Mouse (Mus musculus): ENCODE measurements around the gene Ccdc62.

Gene Ccdc62

DNA sequence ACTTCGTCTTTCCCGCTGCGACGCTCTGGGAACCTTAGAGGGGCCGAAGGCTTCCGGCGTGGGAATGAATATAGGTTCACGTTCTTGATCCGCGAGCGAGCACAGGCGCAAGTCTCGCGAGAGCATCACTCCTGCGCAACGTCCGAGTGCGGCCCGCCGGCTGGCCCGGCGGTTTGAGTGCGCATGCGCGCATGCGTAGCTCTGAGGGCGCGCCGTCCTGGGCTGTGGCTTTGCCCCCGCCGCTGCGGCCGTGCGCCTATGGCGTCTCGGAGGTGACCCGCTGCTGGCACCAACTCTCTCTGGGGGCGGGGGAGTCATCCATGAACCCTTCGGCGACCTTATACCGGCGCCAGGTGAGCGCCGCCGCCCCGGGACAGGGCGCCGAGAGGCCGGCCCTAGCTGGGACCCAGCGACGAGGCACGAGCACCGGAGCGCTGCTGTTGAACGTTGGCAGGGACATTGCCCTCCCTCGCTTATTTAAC lies at the start of gene Ccdc62:
Gene Ccdc62 (plus strand): TSS at position 172 of the 482 bp plus-strand sequence.
- in situ Hi-C loops (cut with MboI; ENCODE audit: unreplicated experiment in 2 of 2) = no loop called here

- in situ Hi-C loops (cut with MboI; ENCODE audit: unreplicated experiment in 2 of 2) = no loop called here
These were observed 49.7 kb upstream of the Ccdc62 start for GRCm38 (mm10) chr5:123880778-123881177.

GRCm38 (mm10) chr5:123883891-123884290 lies 46.6 kb upstream of the Ccdc62 start:
- in situ Hi-C loops (cut with MboI; ENCODE audit: unreplicated experiment in 2 of 2) = no loop called here

DNA sequence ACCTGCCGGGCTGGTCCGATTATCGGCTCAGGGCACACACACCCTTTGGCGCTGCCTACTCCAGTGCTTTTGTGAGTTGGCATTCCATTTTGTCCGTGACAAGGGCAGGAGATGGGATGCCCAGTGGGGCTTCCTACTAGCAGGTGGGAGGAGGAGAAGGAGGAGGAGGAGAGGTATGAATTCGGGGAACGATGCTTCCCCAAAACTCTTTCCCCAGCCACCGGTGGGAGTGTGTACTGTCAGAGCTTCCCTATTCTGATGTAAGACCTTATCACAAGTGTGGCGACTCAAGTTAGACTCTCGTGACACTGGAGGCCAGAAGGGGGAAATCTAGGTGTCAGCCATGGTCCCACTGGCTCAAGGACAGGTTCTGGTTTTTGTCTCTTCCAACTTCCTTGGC lies 46.1 kb upstream of the Ccdc62 start:
- in situ Hi-C loops (cut with MboI; ENCODE audit: unreplicated experiment in 2 of 2) = no loop called here

GRCm38 (mm10) chr5:123886365-123886764 lies 44.1 kb upstream of the Ccdc62 start:
- in situ Hi-C loops (cut with MboI; ENCODE audit: unreplicated experiment in 2 of 2) = no loop called here

GRCm38 (mm10) chr5:123890312-123890711 lies 40.2 kb upstream of the Ccdc62 start:
- in situ Hi-C loops (cut with MboI; ENCODE audit: unreplicated experiment in 2 of 2) = no loop called here

DNA sequence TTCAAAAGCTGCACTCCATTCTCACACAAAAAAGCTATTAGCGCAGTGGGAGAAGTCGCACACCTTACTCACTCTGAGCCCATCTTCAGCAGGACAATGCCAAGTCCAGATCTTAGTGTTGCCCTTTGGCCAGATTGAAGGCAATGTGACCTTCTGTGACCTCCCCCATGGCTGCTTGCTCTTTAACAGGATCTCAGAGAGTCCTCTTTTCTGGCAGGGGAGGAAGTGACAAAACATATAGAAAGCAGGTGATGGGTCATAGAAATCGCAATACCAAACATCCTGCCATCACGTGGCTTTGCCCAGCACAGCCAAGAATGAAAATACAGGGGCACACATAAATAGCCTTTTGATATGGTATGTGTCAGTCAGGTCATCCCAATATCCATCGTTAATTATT lies 39.5 kb upstream of the Ccdc62 start:
- in situ Hi-C loops (cut with MboI; ENCODE audit: unreplicated experiment in 2 of 2) = no loop called here

- in situ Hi-C loops (cut with MboI; ENCODE audit: unreplicated experiment in 2 of 2) = no loop called here
These were observed 38.8 kb upstream of the Ccdc62 start for GRCm38 (mm10) chr5:123891669-123892068.

DNA sequence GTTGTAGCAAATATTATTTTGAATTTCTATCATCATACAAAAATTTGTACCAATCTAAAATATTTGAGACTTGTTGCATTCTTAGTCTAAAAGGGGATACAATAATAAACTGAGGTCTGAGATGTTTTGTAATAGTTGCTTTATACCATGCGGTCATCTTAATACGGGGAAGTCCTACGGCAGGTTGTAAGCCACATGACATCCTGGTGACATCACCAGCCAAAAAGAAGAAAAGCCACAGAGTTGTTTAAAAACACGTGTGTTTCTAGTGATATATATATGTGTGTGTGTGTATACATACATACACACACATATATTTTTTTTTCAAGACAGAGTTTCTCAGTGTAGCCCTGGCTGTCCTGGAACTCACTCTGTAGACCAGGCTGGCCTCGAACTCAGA lies 37.0 kb upstream of the Ccdc62 start:
- in situ Hi-C loops (cut with MboI; ENCODE audit: unreplicated experiment in 2 of 2) = no loop called here

- in situ Hi-C loops (cut with MboI; ENCODE audit: unreplicated experiment in 2 of 2) = no loop called here
These were observed 34.1 kb upstream of the Ccdc62 start for GRCm38 (mm10) chr5:123896395-123896794.

DNA sequence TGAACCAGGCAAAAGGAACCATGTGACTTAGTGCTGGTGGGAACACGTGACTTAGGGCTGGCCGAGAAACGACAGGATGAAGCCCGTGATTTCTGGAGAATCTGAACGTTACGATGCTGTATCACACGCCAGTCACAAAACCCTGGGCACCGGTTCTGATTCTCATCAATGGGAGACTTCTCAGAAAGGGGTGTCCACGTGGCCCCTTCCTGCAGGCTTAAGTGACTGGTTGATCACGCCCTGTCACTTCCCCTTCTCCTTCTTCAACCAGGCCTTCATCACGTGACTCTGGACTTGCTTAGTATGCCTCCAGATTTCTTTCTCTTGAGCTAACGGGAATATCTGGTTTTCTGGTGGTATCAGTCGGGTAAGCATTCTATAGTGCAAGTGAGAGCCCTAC lies 33.1 kb upstream of the Ccdc62 start:
- in situ Hi-C loops (cut with MboI; ENCODE audit: unreplicated experiment in 2 of 2) = no loop called here

GRCm38 (mm10) chr5:123904059-123904672 lies 26.3 kb upstream of the Ccdc62 start:
- in situ Hi-C loops (cut with MboI; ENCODE audit: unreplicated experiment in 2 of 2) = loop anchor here (10.0 to 25.0 kb wide), 4 partner anchors 169 to 642 kb away; partner anchors contain the start of genes Wdr66 (in 1 of the 2) and Zcchc8 (in 1 of the 2)

GRCm38 (mm10) chr5:123906146-123906975 lies 24.1 kb upstream of the Ccdc62 start:
- in situ Hi-C loops (cut with MboI; ENCODE audit: unreplicated experiment in 2 of 2) = loop anchor here (5.0 to 25.0 kb wide), 5 partner anchors 172 to 644 kb away; partner anchors contain the start of genes Wdr66 (in 1 of the 2) and Zcchc8 (in 1 of the 2)

- in situ Hi-C loops (cut with MboI; ENCODE audit: unreplicated experiment in 2 of 2) = loop anchor here (5.0 to 25.0 kb wide), 5 partner anchors 172 to 645 kb away; partner anchors contain the start of genes Wdr66 (in 1 of the 2) and Zcchc8 (in 1 of the 2)
These were observed 23.4 kb upstream of the Ccdc62 start, which contains the start of gene Denr for GRCm38 (mm10) chr5:123906976-123907630. Denr (plus strand) TSS chr5:123907175.

- in situ Hi-C loops (cut with MboI; ENCODE audit: unreplicated experiment in 2 of 2) = loop anchor here (5.0 to 25.0 kb wide), 5 partner anchors 173 to 645 kb away; partner anchors contain the start of genes Wdr66 (in 1 of the 2) and Zcchc8 (in 1 of the 2)
These were observed 22.9 kb upstream of the Ccdc62 start for GRCm38 (mm10) chr5:123907631-123907977.

DNA sequence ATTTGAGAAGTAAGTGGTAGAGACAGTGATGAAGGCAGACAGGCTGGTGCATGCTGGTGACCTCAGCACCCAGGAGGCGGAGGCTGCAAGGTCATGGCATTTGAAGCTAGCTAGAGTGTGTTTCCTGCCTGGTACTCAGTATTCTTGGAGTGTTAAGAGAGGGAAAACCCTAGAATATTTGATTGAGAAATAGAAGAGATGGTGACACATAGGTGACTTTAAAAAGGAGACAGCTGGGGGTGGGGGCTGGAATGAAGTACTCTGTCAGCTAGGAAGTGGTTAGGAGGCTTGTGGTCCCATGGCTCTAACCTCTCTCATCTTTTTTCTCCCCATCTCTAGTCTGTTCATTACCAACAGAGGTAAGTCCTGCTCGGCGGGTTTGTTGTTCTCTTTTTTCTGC lies 15.6 kb upstream of the Ccdc62 start:
- in situ Hi-C loops (cut with MboI; ENCODE audit: unreplicated experiment in 2 of 2) = loop anchor here in 1 of 2 experiments (5.0 to 25.0 kb wide), 4 partner anchors 203 to 653 kb away; partner anchors contain the start of genes Wdr66 and Zcchc8

GRCm38 (mm10) chr5:123922112-123922511 lies 8.4 kb upstream of the Ccdc62 start:
- in situ Hi-C loops (cut with MboI; ENCODE audit: unreplicated experiment in 2 of 2) = loop anchor here in 1 of 2 experiments (25.0 kb wide), 3 partner anchors 210 to 660 kb away; partner anchors contain the start of genes Wdr66 and Zcchc8

DNA sequence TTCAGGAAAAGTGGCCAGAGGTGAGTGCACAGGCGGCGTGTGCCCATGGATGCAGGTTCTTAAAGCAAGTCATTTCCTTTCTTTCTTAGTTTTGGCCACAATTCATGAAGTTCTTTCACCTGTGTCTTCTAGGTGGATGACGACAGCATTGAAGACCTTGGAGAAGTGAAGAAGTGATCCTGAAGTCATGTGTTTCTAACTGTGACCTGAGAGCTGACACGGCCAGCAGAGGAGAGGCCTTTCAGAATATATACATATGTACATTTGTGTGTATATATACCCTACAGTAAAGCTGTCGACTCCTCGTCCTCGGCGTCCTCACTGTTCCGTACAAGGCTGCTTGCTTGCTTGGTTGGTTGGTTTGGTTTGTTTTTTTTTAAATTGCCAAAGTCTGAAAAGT lies 3.4 kb upstream of the Ccdc62 start, which contains the start of gene Gm43518:
Gene Gm43518 (plus strand): TSS at position 301 of the 400 bp plus-strand sequence.
- in situ Hi-C loops (cut with MboI; ENCODE audit: unreplicated experiment in 2 of 2) = no loop called here

DNA sequence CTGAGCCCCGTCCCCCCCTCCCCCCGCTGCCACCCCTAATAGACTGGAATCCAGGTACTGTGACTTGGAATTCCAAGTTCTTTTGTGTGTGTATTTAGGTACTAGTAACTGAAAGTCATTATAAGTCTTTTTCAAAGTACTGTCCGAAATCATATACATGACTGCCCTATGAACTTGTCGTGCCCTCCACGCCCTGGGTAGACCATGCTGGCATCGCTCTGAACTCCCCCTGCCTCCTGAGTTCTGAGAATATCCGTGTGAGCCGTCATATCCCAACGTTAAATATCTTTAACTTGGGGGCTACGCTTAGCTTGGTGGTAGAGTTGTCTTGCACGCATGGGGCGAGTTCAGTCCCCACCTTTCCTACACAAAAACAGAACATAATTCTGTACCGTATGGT lies 652 bp downstream of the Ccdc62 start:
- in situ Hi-C loops (cut with MboI; ENCODE audit: unreplicated experiment in 2 of 2) = no loop called here

GRCm38 (mm10) chr5:123932927-123933326 lies 2.4 kb downstream of the Ccdc62 start:
- in situ Hi-C loops (cut with MboI; ENCODE audit: unreplicated experiment in 2 of 2) = no loop called here

All from v-Abl transformed pro-B cells (cell line).